ENCODE assay signal across 29 mouse cellular contexts in the genomic region with DNA sequence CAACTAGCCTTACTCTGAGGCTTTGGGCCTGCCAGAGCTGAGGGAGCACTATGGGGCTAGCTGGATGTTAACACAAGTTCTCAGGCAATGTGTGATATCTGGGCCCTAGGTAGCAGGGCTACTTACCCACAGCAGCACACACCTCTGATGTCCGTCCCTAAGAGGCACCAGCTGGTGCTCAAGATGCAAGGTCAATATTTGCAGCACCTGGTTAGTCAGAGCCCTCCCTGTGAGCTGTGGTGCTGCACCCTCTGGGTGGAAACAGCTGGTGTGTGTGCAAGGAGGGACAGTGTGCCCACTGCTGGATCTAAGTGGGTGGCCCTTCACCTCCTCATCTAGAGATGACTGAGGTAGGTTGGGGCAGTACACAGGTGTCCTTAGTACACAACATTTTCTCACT. TPM values are rescaled to one million over a fixed set of nuclear protein-coding genes. Genes with fewer than 3 reads are reported as not detected.
DNase-seq lines count a peak whose midpoint lies in the region; ATAC-seq and TF ChIP-seq lines count a peak whose summit lies in the region.
"Had no signal": no experiment of that assay in that cellular context is flagged by ENCODE, and none has a peak within 500 bp of the region (broad histone marks: within the 10 kb centered on the region; RNA-seq: fewer than 3 reads in every experiment).

No protein-coding gene starts in this region.

- H3K9me3 ChIP-seq in lung, embryonic 14.5 days (ENCODE audit: low read depth, low read length) = no peaks in the 10 kb centered on the region
- no peaks in the 10 kb centered on the region for H3K9me3 ChIP-seq in lung, embryonic 16.5 days (ENCODE audit: control insufficient read depth, low read length)
- no peaks in the 10 kb centered on the region for H3K9me3 ChIP-seq in stomach, embryonic 14.5 days (ENCODE audit: control insufficient read depth, low read depth, low read length)
- H3K9me3 ChIP-seq: hindbrain, embryonic 15.5 days; liver, embryonic 13.5 days; megakaryocyte, embryonic 14.5 days; midbrain, embryonic 12.5 days had no signal

- H3K36me3 ChIP-seq in lung, embryonic 14.5 days (ENCODE audit: insufficient read depth) = no peaks in the 10 kb centered on the region
- H3K36me3 ChIP-seq in lung, embryonic 16.5 days (ENCODE audit: control insufficient read depth, insufficient read depth, low read length) = no peaks in the 10 kb centered on the region
- no peaks in the 10 kb centered on the region for H3K36me3 ChIP-seq in stomach, embryonic 14.5 days (ENCODE audit: control insufficient read depth, insufficient read depth, low read length)
- H3K36me3 ChIP-seq: hindbrain, embryonic 15.5 days; liver, embryonic 13.5 days; midbrain, embryonic 12.5 days had no signal

- ATAC-seq in lung, embryonic 14.5 days (ENCODE audit: insufficient read depth) = peak; percentile 70
- peak; percentile 67 for ATAC-seq in lung, embryonic 16.5 days (ENCODE audit: low read depth)
- peak; percentile 80 for ATAC-seq in stomach, embryonic 14.5 days (ENCODE audit: insufficient number of reproducible peaks, insufficient read depth, low FRiP score, low read depth)
- ATAC-seq: CD4-positive, CD25-positive, alpha-beta regulatory T cell, adult 4 months; forebrain, embryonic 16.5 days; inflammation-experienced regulatory T-cells, adult 6 months had no signal

- no peak overlapping the region for H3K4me3 ChIP-seq in lung, embryonic 14.5 days (ENCODE audit: low read depth, low read length)
- no peak overlapping the region for H3K4me3 ChIP-seq in lung, embryonic 16.5 days (ENCODE audit: low read length)
- H3K4me3 ChIP-seq in stomach, embryonic 14.5 days (ENCODE audit: low read depth, low read length) = no peak overlapping the region
- H3K4me3 ChIP-seq: erythroblast, embryonic 14.5 days; gastrocnemius, adult 2 months; hindbrain, embryonic 15.5 days; left cerebral cortex, adult 2 months; liver, embryonic 13.5 days; megakaryocyte, embryonic 14.5 days; midbrain, embryonic 12.5 days had no signal

- H3K27ac ChIP-seq in lung, embryonic 14.5 days (ENCODE audit: low read depth) = peak overlapping the region; percentile 74
- no peak overlapping the region for H3K27ac ChIP-seq in lung, embryonic 16.5 days (ENCODE audit: low read length)
- H3K27ac ChIP-seq in stomach, embryonic 14.5 days (ENCODE audit: low read length) = no peak overlapping the region
- H3K27ac ChIP-seq: gastrocnemius, adult 2 months; hindbrain, embryonic 15.5 days; left cerebral cortex, adult 2 months; liver, embryonic 13.5 days; midbrain, embryonic 12.5 days had no signal

- H3K4me1 ChIP-seq in lung, embryonic 14.5 days (ENCODE audit: insufficient read depth) = peaks cover 5% of the 10 kb centered on the region; the same call in 1 of the 2 replicates
- peaks cover 14% of the 10 kb centered on the region for H3K4me1 ChIP-seq in lung, embryonic 16.5 days (replicated peaks; ENCODE audit: control insufficient read depth, insufficient read depth, low read length)
- H3K4me1 ChIP-seq in stomach, embryonic 14.5 days (ENCODE audit: control insufficient read depth, insufficient read depth, low read length) = no peaks in the 10 kb centered on the region

- 33% methylated on average over 1 of the region's 1 CpGs for WGBS in lung, embryonic 14.5 days
- 50% methylated on average over 1 of the region's 1 CpGs for WGBS in lung, embryonic 16.5 days
- 67% methylated on average over 1 of the region's 1 CpGs for WGBS in stomach, embryonic 14.5 days

- H3K9ac ChIP-seq in lung, embryonic 14.5 days = no peak overlapping the region
- H3K9ac ChIP-seq in lung, embryonic 16.5 days (ENCODE audit: low read length) = no peak overlapping the region
- no peak overlapping the region for H3K9ac ChIP-seq in stomach, embryonic 14.5 days (replicated peaks; ENCODE audit: low read depth, low read length)
- H3K9ac ChIP-seq: hindbrain, embryonic 15.5 days; liver, embryonic 13.5 days; midbrain, embryonic 12.5 days had no signal

- no peaks in the 10 kb centered on the region for H3K27me3 ChIP-seq in lung, embryonic 14.5 days (ENCODE audit: insufficient read depth, low read length)
- H3K27me3 ChIP-seq in lung, embryonic 16.5 days (ENCODE audit: control insufficient read depth, insufficient read depth, low read depth, low read length) = no peaks in the 10 kb centered on the region
- no peaks in the 10 kb centered on the region for H3K27me3 ChIP-seq in stomach, embryonic 14.5 days (ENCODE audit: control insufficient read depth, insufficient read depth, low read length)
- H3K27me3 ChIP-seq: hindbrain, embryonic 15.5 days; liver, embryonic 13.5 days; midbrain, embryonic 12.5 days had no signal

- no peak overlapping the region for H3K4me2 ChIP-seq in lung, embryonic 14.5 days
- H3K4me2 ChIP-seq in lung, embryonic 16.5 days (ENCODE audit: low read depth, low read length) = no peak overlapping the region
- H3K4me2 ChIP-seq in stomach, embryonic 14.5 days (replicated peaks; ENCODE audit: low read depth, low read length) = no peak overlapping the region
- H3K4me2 ChIP-seq: heart, embryonic 11.5 days; hindbrain, embryonic 15.5 days; liver, embryonic 13.5 days; midbrain, embryonic 12.5 days had no signal

- TF ChIP-seq CTCF in lung, embryonic 14.5 days (IDR thresholded peaks at IDR 0.05; ENCODE audit: low read depth) = no peak

- DNase-seq in lung, embryonic 14.5 days = peak; percentile 59
- no peak for DNase-seq in lung, postnatal 10 days
- no peak for DNase-seq in urinary bladder, adult 18-20 months (ENCODE audit: low spot score in 2 of 2)
- DNase-seq in left cerebral cortex, adult 11 months (ENCODE audit: low spot score) = no peak
- no peak for DNase-seq in cerebellum, adult 9-11 months
- DNase-seq: cerebellum, adult 11 months; cerebellum, adult 9-10 months; embryo, embryonic 11 days; gastrocnemius, adult 2 months; gastrocnemius, postnatal 36 days; heart, adult 18-20 months; kidney, adult 8-10 months; kidney, postnatal 10 days; layer of hippocampus, adult 9-11 months; liver, embryonic 13.5 days; thymus, adult 2 months; thymus, postnatal 36 days had no signal

RNA-seq across cellular contexts. Expression of a gene that starts 0.8 kb away (rescaled TPM):
- 0.45 and 0.60 TPM in 2 replicates for polyA plus RNA-seq in lung, embryonic 14.5 days (2014; fragmentation: Nextera tagmentation; extraction: Ambion mirVana)
- 0.09 and 0.19 TPM in 2 replicates for polyA plus RNA-seq in lung, embryonic 16.5 days (2015; fragmentation: Nextera tagmentation; extraction: Ambion mirVana)
- 0.13 TPM in 1 of 2 replicates, not detected in the other for polyA plus RNA-seq in stomach, embryonic 14.5 days (2014; fragmentation: Nextera tagmentation; extraction: Ambion mirVana)
- polyA plus RNA-seq: CD4-positive, CD25-positive, alpha-beta regulatory T cell, adult 4 months; erythroblast, embryonic 14.5 days; forebrain, embryonic 11.5 days; heart, embryonic 11.5 days; inflammation-experienced regulatory T-cells, adult 6 months had no signal

RNA-seq across cellular contexts. Expression of a gene that starts 7.2 kb away (rescaled TPM):
- 3.1 and 3.6 TPM in 2 replicates for polyA plus RNA-seq in lung, embryonic 14.5 days (2014; fragmentation: Nextera tagmentation; extraction: Ambion mirVana)
- polyA plus RNA-seq in lung, embryonic 16.5 days (2015; fragmentation: Nextera tagmentation; extraction: Ambion mirVana) = 11.6 and 17.4 TPM in 2 replicates
- 1.8 and 2.4 TPM in 2 replicates for polyA plus RNA-seq in stomach, embryonic 14.5 days (2014; fragmentation: Nextera tagmentation; extraction: Ambion mirVana)
- polyA plus RNA-seq: CD4-positive, CD25-positive, alpha-beta regulatory T cell, adult 4 months; forebrain, embryonic 11.5 days; inflammation-experienced regulatory T-cells, adult 6 months had no signal

RNA-seq across cellular contexts. Expression of a gene that starts 56.2 kb away (rescaled TPM):
- polyA plus RNA-seq in lung, embryonic 14.5 days (2014; fragmentation: Nextera tagmentation; extraction: Ambion mirVana) = 36.4 and 36.9 TPM in 2 replicates
- 35.6 and 36.2 TPM in 2 replicates for polyA plus RNA-seq in lung, embryonic 16.5 days (2015; fragmentation: Nextera tagmentation; extraction: Ambion mirVana)
- 36.9 and 39.1 TPM in 2 replicates for polyA plus RNA-seq in stomach, embryonic 14.5 days (2014; fragmentation: Nextera tagmentation; extraction: Ambion mirVana)
